8 mouse cellular contexts compared by ENCODE assay signal in genomic region chr10:80665016-80665380, GRCm38 (mm10). TPM values are rescaled to one million over a fixed set of nuclear protein-coding genes. Genes with fewer than 3 reads are reported as not detected.
DNase-seq lines count a peak whose midpoint lies in the region; ATAC-seq and TF ChIP-seq lines count a peak whose summit lies in the region.

No protein-coding gene starts in this region.

- TF ChIP-seq CTCF in layer of hippocampus, adult 2 months (conservative IDR thresholded peaks at IDR 0.05) = no peak

- ATAC-seq in heart, embryonic 14.5 days (ENCODE audit: insufficient number of reproducible peaks, insufficient read depth, low FRiP score, low read depth) = peak; percentile 58
- ATAC-seq in midbrain, embryonic 14.5 days (ENCODE audit: low FRiP score, low TSS enrichment) = no peak

- H3K4me3 ChIP-seq in layer of hippocampus, adult 2 months = no peak overlapping the region; the same call in 1 of the 2 replicates
- peak overlapping the region in 1 of 2 experiments; percentile 9; a peak in 1 of 4 replicates for H3K4me3 ChIP-seq in heart, embryonic 14.5 days (ENCODE audit: control insufficient read depth in 1 of 2, insufficient read depth in 1 of 2, low read depth in 1 of 2, low read length in 2 of 2)
- no peak overlapping the region for H3K4me3 ChIP-seq in midbrain, embryonic 14.5 days (replicated peaks; ENCODE audit: low read depth, low read length)

- no peaks in the 10 kb centered on the region for H3K9me3 ChIP-seq in heart, embryonic 14.5 days (ENCODE audit: control insufficient read depth, low read length)
- H3K9me3 ChIP-seq in midbrain, embryonic 14.5 days (ENCODE audit: control insufficient read depth, low read length) = no peaks in the 10 kb centered on the region

- H3K9ac ChIP-seq in heart, embryonic 14.5 days (ENCODE audit: low read length) = peak overlapping the region; percentile 70
- H3K9ac ChIP-seq in midbrain, embryonic 14.5 days (replicated peaks; ENCODE audit: low read length) = no peak overlapping the region

- peaks cover 46% of the 10 kb centered on the region for H3K36me3 ChIP-seq in heart, embryonic 14.5 days (ENCODE audit: control insufficient read depth, insufficient read depth, low read length)
- peaks cover 48% of the 10 kb centered on the region for H3K36me3 ChIP-seq in midbrain, embryonic 14.5 days (ENCODE audit: control insufficient read depth, insufficient read depth, low read length)

- H3K4me1 ChIP-seq in heart, embryonic 14.5 days (ENCODE audit: control insufficient read depth in 2 of 2, insufficient read depth in 2 of 2, low read length in 2 of 2) = peaks cover 22 to 39% of the 10 kb centered on the region in 2 experiments
- no peaks in the 10 kb centered on the region for H3K4me1 ChIP-seq in midbrain, embryonic 14.5 days (ENCODE audit: control insufficient read depth, insufficient read depth, low read length)

- no peaks in the 10 kb centered on the region for H3K27me3 ChIP-seq in heart, embryonic 14.5 days (ENCODE audit: control insufficient read depth, insufficient read depth, low read length)
- H3K27me3 ChIP-seq in midbrain, embryonic 14.5 days (ENCODE audit: control insufficient read depth, insufficient read depth, low read length) = no peaks in the 10 kb centered on the region

- peak overlapping the region; percentile 86 for H3K27ac ChIP-seq in layer of hippocampus, adult 2 months
- peak overlapping the region; percentile 85 to 91 for H3K27ac ChIP-seq in heart, embryonic 14.5 days (replicated peaks in 1 of 2; ENCODE audit: control insufficient read depth in 1 of 2, insufficient read depth in 1 of 2, low read depth in 2 of 2, low read length in 2 of 2)
- H3K27ac ChIP-seq in midbrain, embryonic 14.5 days (replicated peaks; ENCODE audit: low read depth, low read length) = peak overlapping the region; percentile 13; the same call in 1 of the 2 replicates

- peak overlapping the region; percentile 60 for H3K4me2 ChIP-seq in heart, embryonic 14.5 days (ENCODE audit: low read length)
- no peak overlapping the region for H3K4me2 ChIP-seq in midbrain, embryonic 14.5 days (ENCODE audit: low read length)

- DNase-seq in layer of hippocampus, adult 2 months (ENCODE audit: low spot score in 2 of 2) = no peak
- DNase-seq in layer of hippocampus, postnatal 14 days (ENCODE audit: low spot score in 2 of 2) = no peak
- peak; percentile 52 for DNase-seq in brain, adult 2 months (ENCODE audit: low read depth, low spot score)
- peak; percentile 85 to 93 for DNase-seq in kidney, postnatal 25 days
- no peak for DNase-seq in midbrain, embryonic 14.5 days
- no peak for DNase-seq in right cerebral cortex, postnatal 25 days
- no peak for DNase-seq in frontal cortex, postnatal 36 days (ENCODE audit: low spot score in 2 of 2)

- 6% methylated on average over 10 of the region's 10 CpGs for WGBS in heart, embryonic 14.5 days
- 16% methylated on average over 10 of the region's 10 CpGs for WGBS in midbrain, embryonic 14.5 days

RNA-seq across cellular contexts. Expression of gene Btbd2, which starts 8.1 kb away (rescaled TPM):
- total RNA-seq in layer of hippocampus, adult 2 months (2021) = 100 to 1,000 TPM; 102 to 105 TPM
- total RNA-seq in layer of hippocampus, postnatal 14 days (2021) = 10 to 100 TPM; 90.2 to 94.4 TPM
- 49.4 and 53.8 TPM in 2 replicates for polyA plus RNA-seq in heart, embryonic 14.5 days (2014; fragmentation: Nextera tagmentation; extraction: Ambion mirVana)
- polyA plus RNA-seq in midbrain, embryonic 14.5 days (2014; fragmentation: Nextera tagmentation; extraction: Ambion mirVana) = 80.1 and 88.8 TPM in 2 replicates

RNA-seq across cellular contexts. Expression of gene Mknk2, which starts 12.9 kb away (rescaled TPM):
- total RNA-seq in layer of hippocampus, adult 2 months (2021) = 10 to 100 TPM; 45.3 to 46.9 TPM
- 10 to 100 TPM; 50.5 to 51.5 TPM for total RNA-seq in layer of hippocampus, postnatal 14 days (2021)
- polyA plus RNA-seq in heart, embryonic 14.5 days (2014; fragmentation: Nextera tagmentation; extraction: Ambion mirVana) = 69.5 and 82.7 TPM in 2 replicates
- 46.7 and 54.2 TPM in 2 replicates for polyA plus RNA-seq in midbrain, embryonic 14.5 days (2014; fragmentation: Nextera tagmentation; extraction: Ambion mirVana)

RNA-seq across cellular contexts. Expression of gene Mob3a, which starts 36.8 kb away (rescaled TPM):
- total RNA-seq in layer of hippocampus, adult 2 months (2021) = 10 to 100 TPM; 10.6 to 16.5 TPM
- 10 to 100 TPM; 16.1 to 19.0 TPM for total RNA-seq in layer of hippocampus, postnatal 14 days (2021)
- polyA plus RNA-seq in heart, embryonic 14.5 days (2014; fragmentation: Nextera tagmentation; extraction: Ambion mirVana) = 19.1 and 22.3 TPM in 2 replicates
- 45.2 and 47.3 TPM in 2 replicates for polyA plus RNA-seq in midbrain, embryonic 14.5 days (2014; fragmentation: Nextera tagmentation; extraction: Ambion mirVana)

RNA-seq across cellular contexts. Expression of gene Izumo4, which starts 37.0 kb away (rescaled TPM):
- 10 to 100 TPM; 65.0 to 69.0 TPM for total RNA-seq in layer of hippocampus, adult 2 months (2021)
- 10 to 100 TPM; 44.8 to 54.7 TPM for total RNA-seq in layer of hippocampus, postnatal 14 days (2021)
- 3.5 and 7.0 TPM in 2 replicates for polyA plus RNA-seq in heart, embryonic 14.5 days (2014; fragmentation: Nextera tagmentation; extraction: Ambion mirVana)
- polyA plus RNA-seq in midbrain, embryonic 14.5 days (2014; fragmentation: Nextera tagmentation; extraction: Ambion mirVana) = 22.4 and 25.1 TPM in 2 replicates

RNA-seq across cellular contexts. Expression of gene Csnk1g2, which starts 42.4 kb away (rescaled TPM):
- 100 to 1,000 TPM; 221 to 228 TPM for total RNA-seq in layer of hippocampus, adult 2 months (2021)
- total RNA-seq in layer of hippocampus, postnatal 14 days (2021) = 100 to 1,000 TPM; 176 to 180 TPM
- 64.8 and 65.0 TPM in 2 replicates for polyA plus RNA-seq in heart, embryonic 14.5 days (2014; fragmentation: Nextera tagmentation; extraction: Ambion mirVana)
- 74.1 and 98.5 TPM in 2 replicates for polyA plus RNA-seq in midbrain, embryonic 14.5 days (2014; fragmentation: Nextera tagmentation; extraction: Ambion mirVana)

Comparison
In these comparisons a context has a peak if more than half of its experiments do, and no peak if none do; other contexts are left out.
1. DNase-seq: peak in brain, adult 2 months (single experiment) and kidney, postnatal 25 days (2 of 2); none in layer of hippocampus, adult 2 months (0 of 2), layer of hippocampus, postnatal 14 days (0 of 2), midbrain, embryonic 14.5 days (single experiment), right cerebral cortex, postnatal 25 days (single experiment) and frontal cortex, postnatal 36 days (0 of 2).
2. H3K27ac ChIP-seq: peak in every context shown above with its lines; median percentile 88 in heart, embryonic 14.5 days; 86 in layer of hippocampus, adult 2 months; 13 in midbrain, embryonic 14.5 days.